In genomic region chr10:19015257-19015862, GRCm38 (mm10) we compare ENCODE assay signal across 8 mouse cellular contexts. TPM values are rescaled to one million over a fixed set of nuclear protein-coding genes. Genes with fewer than 3 reads are reported as not detected.
DNase-seq lines count a peak whose midpoint lies in the region; ATAC-seq and TF ChIP-seq lines count a peak whose summit lies in the region.

TSS of gene Tnfaip3 (minus strand) at chr10:19015657.

- peak; percentile 92 for ATAC-seq in forebrain, embryonic 16.5 days
- peak; percentile 93 for ATAC-seq in lung, embryonic 14.5 days (ENCODE audit: insufficient read depth)

- TF ChIP-seq POLR2A in olfactory bulb, adult 2 months (IDR thresholded peaks at IDR 0.05; ENCODE audit: insufficient read depth, low read depth, low read length): no peak; the same call in 1 of the 2 replicates
- peak; percentile 96 for TF ChIP-seq POLR2A in thymus, adult 2 months (IDR thresholded peaks at IDR 0.05; ENCODE audit: control insufficient read depth, extremely low read depth, insufficient read depth, low read length, poor library complexity)

- H3K36me3 ChIP-seq in ES-E14 (ENCODE audit: control insufficient read depth, insufficient read depth, low read length, poor library complexity, severe bottlenecking): no peaks in the 10 kb centered on the region
- H3K36me3 ChIP-seq in forebrain, embryonic 16.5 days (ENCODE audit: control insufficient read depth, insufficient read depth): no peaks in the 10 kb centered on the region
- no peaks in the 10 kb centered on the region for H3K36me3 ChIP-seq in lung, embryonic 14.5 days (ENCODE audit: insufficient read depth)
- H3K36me3 ChIP-seq in thymus, adult 2 months (ENCODE audit: control insufficient read depth, insufficient read depth, low read length): peaks cover 13% of the 10 kb centered on the region

- DNase-seq in ES-E14 (ENCODE audit: low read depth, low spot score): peak; percentile 84
- DNase-seq in cerebellum, adult 11-12 months: peak; percentile 92
- peak; percentile 99 for DNase-seq in heart, postnatal 36 days
- DNase-seq in layer of hippocampus, adult 2 months (ENCODE audit: low spot score in 2 of 2): peak; percentile 94 to 98
- peak; percentile 96 for DNase-seq in lung, embryonic 14.5 days
- peak; percentile 97 for DNase-seq in thymus, adult 2 months

- peak within 1 kb of the TSS; percentile 68 for H3K9ac ChIP-seq in ES-E14 (ENCODE audit: insufficient read depth, low read depth, low read length, poor library complexity, severe bottlenecking)
- H3K9ac ChIP-seq in forebrain, embryonic 16.5 days (replicated peaks; ENCODE audit: low read depth, low read length): peak within 1 kb of the TSS; percentile 82
- peak within 1 kb of the TSS; percentile 73 for H3K9ac ChIP-seq in lung, embryonic 14.5 days

- WGBS in forebrain, embryonic 16.5 days: under 1% methylated on average over 38 of the region's 38 CpGs
- WGBS in lung, embryonic 14.5 days: under 1% methylated on average over 38 of the region's 38 CpGs
- WGBS in olfactory bulb, adult 2 months: under 1% methylated on average over 38 of the region's 38 CpGs
- WGBS in thymus, adult 2 months: under 1% methylated on average over 38 of the region's 38 CpGs

- TF ChIP-seq CTCF in layer of hippocampus, adult 2 months (conservative IDR thresholded peaks at IDR 0.05): peak; percentile 88
- TF ChIP-seq CTCF in lung, embryonic 14.5 days (IDR thresholded peaks at IDR 0.05; ENCODE audit: low read depth): peak; percentile 94
- peak; percentile 88 for TF ChIP-seq CTCF in olfactory bulb, adult 2 months (IDR thresholded peaks at IDR 0.05; ENCODE audit: insufficient read depth, low read depth, low read length)
- peak; percentile 97 for TF ChIP-seq CTCF in thymus, adult 2 months (IDR thresholded peaks at IDR 0.05; ENCODE audit: borderline replicate concordance, control insufficient read depth, extremely low read depth, insufficient read depth, low read length, poor library complexity)

- peak within 1 kb of the TSS; percentile 73 for H3K4me2 ChIP-seq in forebrain, embryonic 16.5 days (ENCODE audit: low read length)
- peak within 1 kb of the TSS; percentile 88 for H3K4me2 ChIP-seq in lung, embryonic 14.5 days

- in situ Hi-C loops in ES-E14 (cut with MboI; ENCODE audit: low sequenced_read_pairs in 2 of 2, unreplicated experiment in 2 of 2): no loop called here

- intact Hi-C loops in heart, postnatal 36 days (cut with DNase I): loop anchor here (1.0 to 5.0 kb wide), 4 partner anchors 63 to 171 kb away; no protein-coding TSS in a partner anchor

- H3K27ac ChIP-seq in ES-E14 (ENCODE audit: insufficient read depth, low read depth, low read length, poor library complexity, severe bottlenecking): no peak within 1 kb of the TSS
- peak within 1 kb of the TSS; percentile 45 for H3K27ac ChIP-seq in forebrain, embryonic 16.5 days (ENCODE audit: low read length)
- H3K27ac ChIP-seq in layer of hippocampus, adult 2 months: peak within 1 kb of the TSS; percentile 92
- peak within 1 kb of the TSS; percentile 54; the same call in 1 of the 2 replicates for H3K27ac ChIP-seq in lung, embryonic 14.5 days (ENCODE audit: low read depth)
- H3K27ac ChIP-seq in olfactory bulb, adult 2 months (ENCODE audit: insufficient read depth, low read depth, low read length): peak within 1 kb of the TSS; percentile 39; the same call in 1 of the 2 replicates
- peak within 1 kb of the TSS; percentile 93 for H3K27ac ChIP-seq in thymus, adult 2 months (ENCODE audit: control insufficient read depth, insufficient read depth, low read length)

- H3K4me3 ChIP-seq in ES-E14 (ENCODE audit: insufficient read depth in 1 of 2, low read depth in 1 of 2, low read length in 2 of 2, poor library complexity in 1 of 2, severe bottlenecking in 1 of 2): peak within 1 kb of the TSS; percentile 71 to 75
- peak within 1 kb of the TSS; percentile 80 for H3K4me3 ChIP-seq in forebrain, embryonic 16.5 days (replicated peaks; ENCODE audit: low read length)
- H3K4me3 ChIP-seq in layer of hippocampus, adult 2 months: peak within 1 kb of the TSS; percentile 83
- peak within 1 kb of the TSS; percentile 72 for H3K4me3 ChIP-seq in lung, embryonic 14.5 days (ENCODE audit: low read depth, low read length)
- peak within 1 kb of the TSS; percentile 90 for H3K4me3 ChIP-seq in olfactory bulb, adult 2 months (ENCODE audit: insufficient read depth, low read depth, low read length)
- peak within 1 kb of the TSS; percentile 92 for H3K4me3 ChIP-seq in thymus, adult 2 months (ENCODE audit: control insufficient read depth, insufficient read depth, low read length)

- peaks cover 0 to 6% of the 10 kb centered on the region in 2 experiments; a peak in 1 of 4 replicates for H3K4me1 ChIP-seq in ES-E14 (ENCODE audit: control insufficient read depth in 2 of 2, insufficient read depth in 2 of 2, low read length in 2 of 2, poor library complexity in 1 of 2)
- H3K4me1 ChIP-seq in forebrain, embryonic 16.5 days (replicated peaks; ENCODE audit: control insufficient read depth, insufficient read depth, low read length): peaks cover 10% of the 10 kb centered on the region; the same call in 1 of the 2 replicates
- no peaks in the 10 kb centered on the region for H3K4me1 ChIP-seq in lung, embryonic 14.5 days (ENCODE audit: insufficient read depth)
- peaks cover 4% of the 10 kb centered on the region; the same call in 1 of the 2 replicates for H3K4me1 ChIP-seq in olfactory bulb, adult 2 months (ENCODE audit: control insufficient read depth, insufficient read depth, low read length)
- H3K4me1 ChIP-seq in thymus, adult 2 months (replicated peaks; ENCODE audit: control insufficient read depth, insufficient read depth, low read length): peaks cover 13% of the 10 kb centered on the region

- no peaks in the 10 kb centered on the region for H3K9me3 ChIP-seq in ES-E14 (ENCODE audit: control insufficient read depth, insufficient read depth, low read depth, low read length)
- H3K9me3 ChIP-seq in forebrain, embryonic 16.5 days (ENCODE audit: control insufficient read depth, low read length): no peaks in the 10 kb centered on the region
- H3K9me3 ChIP-seq in lung, embryonic 14.5 days (ENCODE audit: low read depth, low read length): no peaks in the 10 kb centered on the region

- no peaks in the 10 kb centered on the region for H3K27me3 ChIP-seq in forebrain, embryonic 16.5 days (replicated peaks; ENCODE audit: control insufficient read depth, insufficient read depth, low read length)
- H3K27me3 ChIP-seq in lung, embryonic 14.5 days (ENCODE audit: insufficient read depth, low read length): no peaks in the 10 kb centered on the region
- no peaks in the 10 kb centered on the region for H3K27me3 ChIP-seq in thymus, adult 2 months (ENCODE audit: control insufficient read depth, insufficient read depth, low read length)

TF ChIP-seq in ES-E14, 5 proteins besides CTCF, POLR2A, EP300 and RAD21:
- no peak for TF ChIP-seq MAFK (IDR thresholded peaks at IDR 0.05; ENCODE audit: insufficient read depth, low read depth, low read length)
- TF ChIP-seq HCFC1 (IDR thresholded peaks at IDR 0.05; ENCODE audit: borderline replicate concordance, insufficient read depth, low read length): 0 out of 2 replicates have a peak, but pooled peaks have one; percentile 40
- TF ChIP-seq CHD2 (IDR thresholded peaks at IDR 0.05; ENCODE audit: low read depth, low read length): no peak
TF ChIP-seq in ES-E14: peak in this region for 1.

RNA-seq across cellular contexts. Expression of gene Tnfaip3, which starts in this region (rescaled TPM):
- total RNA-seq in ES-E14 (2012; rRNA removed): 3.0 and 3.9 TPM in 2 replicates
- 2.5 and 2.9 TPM in 2 replicates for polyA plus RNA-seq in forebrain, embryonic 16.5 days (2015; fragmentation: Nextera tagmentation; extraction: Ambion mirVana)
- total RNA-seq in heart, postnatal 36 days (2021): 1 to 10 TPM; 2.1 to 2.7 TPM
- total RNA-seq in layer of hippocampus, adult 2 months (2021): 1 to 10 TPM; 3.9 to 5.0 TPM
- polyA plus RNA-seq in lung, embryonic 14.5 days (2014; fragmentation: Nextera tagmentation; extraction: Ambion mirVana): 1.6 and 2.3 TPM in 2 replicates
- polyA plus RNA-seq in olfactory bulb, adult 2 months (2012; ENCODE audit: insufficient read depth, insufficient read length, low replicate concordance, missing spikeins): not detected in 2 replicates
- 41.0 and 41.8 TPM in 2 replicates for polyA plus RNA-seq in thymus, adult 2 months (2012; rRNA removed)
